Mouse (Mus musculus) embryonic facial prominence, embryonic 13.5 days (tissue): ENCODE measurements around the gene Pard3. TPM values are rescaled to one million over a fixed set of nuclear protein-coding genes. Genes with fewer than 3 reads are reported as not detected.

Experiments
- ATAC-seq: fragments of 200-750 bp; cut with Nextera tagmentation; 2 replicates; pipeline ENCODE4 v1.8.0; 2017; ENCODE audit warnings: low read depth; ENCODE audit not compliant: insufficient number of reproducible peaks, insufficient read depth, low FRiP score, low TSS enrichment
- H3K27ac ChIP-seq: fragments of 300-500 bp; sonication (generic); 2 replicates; pipeline ENCODE4 v1.5.1; 2015; ENCODE audit warnings: moderate library complexity, mild to moderate bottlenecking, inconsistent platforms
- H3K27me3 ChIP-seq: fragments of 300-500 bp; sonication (generic); 2 replicates; pipeline ENCODE4 v1.6.1; 2015; ENCODE audit warnings: mild to moderate bottlenecking, inconsistent platforms
- H3K36me3 ChIP-seq: fragments of 300-500 bp; sonication (generic); 2 replicates; pipeline ENCODE4 v1.6.1; 2015; ENCODE audit warnings: mild to moderate bottlenecking, inconsistent platforms
- H3K4me1 ChIP-seq: fragments of 300-500 bp; sonication (generic); 2 replicates; pipeline ENCODE4 v1.6.1; 2015; ENCODE audit warnings: inconsistent platforms
- H3K4me2 ChIP-seq: fragments of 300-500 bp; sonication (generic); 2 replicates; pipeline ENCODE4 v1.6.1; 2015; ENCODE audit warnings: moderate library complexity, mild to moderate bottlenecking, inconsistent platforms
- H3K4me3 ChIP-seq: fragments of 300-500 bp; sonication (generic); 2 replicates; pipeline ENCODE4 v1.5.1; 2015; ENCODE audit warnings: mild to moderate bottlenecking, inconsistent platforms
- H3K9ac ChIP-seq: fragments of 300-500 bp; sonication (generic); 2 replicates; pipeline ENCODE4 v1.6.1; 2015; ENCODE audit warnings: mild to moderate bottlenecking, inconsistent platforms
- H3K9me3 ChIP-seq: fragments of 300-500 bp; sonication (generic); 2 replicates; pipeline ENCODE4 v1.6.1; 2016; ENCODE audit warnings: inconsistent platforms
- WGBS: fragments of 180-500 bp; shearing (Covaris S2); methylation state at CpG from one replicate; pipeline ENCODE4 v1.1.7; 2015; ENCODE audit warnings: mixed read lengths; 5-methylcytosine and 5-hydroxymethylcytosine counted together
- polyA plus RNA-seq: library from polyadenylated mRNA; unstranded; fragments of >200 nt; fragmentation: Nextera tagmentation; extraction: Ambion mirVana; gene quantifications from 2 replicates; pipeline ENCODE4 v1.2.1, GENCODE M21; 2015

Gene Pard3
- polyA plus RNA-seq, 1 experiment from 2014 or later, result 35.6 TPM

DNA sequence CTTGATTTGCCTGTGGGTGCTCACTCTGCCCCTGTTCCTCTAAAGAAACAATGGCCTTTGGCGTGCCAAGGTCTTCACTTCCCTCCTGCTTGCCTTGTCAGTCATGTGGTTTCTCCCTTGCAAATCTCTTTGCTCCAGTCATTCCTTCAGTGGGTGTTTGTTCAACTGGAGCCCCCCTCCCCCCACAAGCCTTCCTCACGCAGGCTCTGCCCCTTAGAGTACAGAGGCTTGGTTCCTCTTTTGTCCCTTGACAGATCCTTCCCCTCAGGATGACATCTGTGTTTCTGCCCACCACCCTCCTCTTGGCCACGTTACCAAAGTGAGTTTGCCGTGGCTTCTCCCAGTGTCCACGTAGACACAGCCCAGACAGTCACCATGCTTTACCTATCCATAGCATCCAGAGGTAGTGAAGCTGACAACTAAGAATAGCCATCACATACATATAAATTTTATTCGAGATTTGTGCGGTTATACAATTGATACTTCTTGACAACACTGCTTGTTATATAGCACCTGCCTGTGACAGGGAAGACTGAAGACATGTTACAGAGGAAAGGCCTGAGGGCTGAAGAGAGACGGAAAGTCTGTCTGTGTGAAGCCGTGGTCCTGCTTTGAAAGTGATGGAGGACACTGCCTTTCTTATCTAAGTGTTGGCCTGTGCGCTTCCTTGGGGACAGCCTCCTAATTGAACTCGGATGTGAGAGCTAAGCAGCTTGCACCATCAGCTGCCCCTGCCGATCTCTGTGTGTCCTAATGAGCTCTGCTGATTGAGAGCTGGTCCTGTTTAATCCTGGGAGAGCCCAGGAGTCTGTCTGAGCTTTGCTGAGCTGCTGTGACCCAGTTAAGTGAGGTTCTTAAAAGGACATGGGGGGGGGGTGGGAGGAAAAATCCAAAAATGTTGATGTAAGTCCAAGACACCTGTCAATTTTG, 266.8 kb downstream of the Pard3 start:
- 44% methylated on average over 12 of the region's 12 CpGs for WGBS
- Histone ChIP-seq H3K27me3 (no peaks in the 10 kb centered on the region), H3K4me1 (peaks cover 29% of the 10 kb centered on the region), H3K36me3 (no peaks in the 10 kb centered on the region), H3K9ac (no peak overlapping the region), H3K9me3 (no peaks in the 10 kb centered on the region), H3K27ac (no peak overlapping the region), H3K4me3 (no peak overlapping the region), H3K4me2 (no peak overlapping the region)
- ATAC-seq, result no peak

GRCm38 (mm10) chr8:127331751-127332150, 268.1 kb downstream of the Pard3 start:
- ATAC-seq, result no peak
- H3K9me3 ChIP-seq, result no peaks in the 10 kb centered on the region
- no peaks in the 10 kb centered on the region for H3K36me3 ChIP-seq
- peaks cover 34% of the 10 kb centered on the region for H3K4me1 ChIP-seq
- H3K27me3 ChIP-seq, result no peaks in the 10 kb centered on the region
- WGBS, result 96% methylated on average over 1 of the region's 1 CpGs
- H3K9ac ChIP-seq, result no peak overlapping the region
- no peak overlapping the region for H3K4me3 ChIP-seq
- no peak overlapping the region for H3K4me2 ChIP-seq
- H3K27ac ChIP-seq, result no peak overlapping the region

- no peak overlapping the region for H3K4me3 ChIP-seq
- H3K27ac ChIP-seq, result no peak overlapping the region
- H3K9me3 ChIP-seq, result no peaks in the 10 kb centered on the region
- H3K27me3 ChIP-seq, result no peaks in the 10 kb centered on the region
- no peak overlapping the region for H3K9ac ChIP-seq
- no peaks in the 10 kb centered on the region for H3K36me3 ChIP-seq
- 61% methylated on average over 1 of the region's 1 CpGs for WGBS
- no peak overlapping the region for H3K4me2 ChIP-seq
- peaks cover 33% of the 10 kb centered on the region for H3K4me1 ChIP-seq
- ATAC-seq, result no peak
Observed at GRCm38 (mm10) chr8:127335216-127335615, 271.5 kb downstream of the Pard3 start.

DNA sequence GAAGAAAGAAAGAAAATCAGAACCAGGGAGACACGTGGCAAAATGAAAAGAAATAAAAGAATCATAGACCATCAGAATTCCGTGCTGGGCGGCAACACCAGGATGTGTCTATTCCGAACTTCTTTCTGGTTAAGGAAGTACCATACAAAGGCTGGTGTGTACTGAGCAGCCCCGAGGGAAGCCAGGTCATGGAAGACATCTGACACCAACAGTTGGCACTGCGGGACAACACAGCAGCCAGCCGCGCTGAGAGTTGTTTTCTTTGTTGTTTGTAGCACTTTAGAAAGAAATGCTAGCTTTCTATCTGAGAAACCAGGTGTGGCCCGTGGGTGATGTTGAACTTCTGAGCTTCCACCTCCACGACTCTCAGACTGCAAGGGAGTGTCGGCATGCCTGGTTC, 274.5 kb downstream of the Pard3 start:
- Histone ChIP-seq H3K4me2 (no peak overlapping the region), H3K27me3 (no peaks in the 10 kb centered on the region), H3K4me3 (no peak overlapping the region), H3K36me3 (no peaks in the 10 kb centered on the region), H3K9ac (no peak overlapping the region), H3K9me3 (no peaks in the 10 kb centered on the region), H3K4me1 (peaks cover 27% of the 10 kb centered on the region), H3K27ac (no peak overlapping the region)
- 49% methylated on average over 11 of the region's 11 CpGs for WGBS
- no peak for ATAC-seq

DNA sequence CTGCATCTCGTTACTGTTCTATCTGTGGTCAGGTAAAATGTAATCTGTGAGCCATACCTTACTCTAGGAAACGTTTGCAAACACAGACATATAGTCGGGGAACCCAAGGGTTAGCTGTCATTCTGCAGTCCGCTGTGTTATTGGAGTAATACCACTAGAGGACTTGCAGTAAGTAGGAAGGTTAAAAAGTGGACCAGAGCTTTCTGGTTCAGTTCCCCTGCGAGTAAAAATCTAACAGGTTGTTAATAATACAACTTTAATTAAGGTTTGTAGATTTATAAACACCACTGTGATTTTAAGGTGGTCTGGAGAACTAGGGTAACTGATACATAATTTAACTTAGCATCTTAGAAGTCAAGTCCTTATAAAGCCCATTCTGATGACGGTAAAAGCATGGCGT, 277.4 kb downstream of the Pard3 start:
- H3K27ac ChIP-seq, result no peak overlapping the region
- WGBS, result 74% methylated on average over 7 of the region's 7 CpGs
- no peak overlapping the region for H3K9ac ChIP-seq
- peaks cover 15% of the 10 kb centered on the region; the same call in 1 of the 2 replicates for H3K4me1 ChIP-seq
- H3K4me2 ChIP-seq, result no peak overlapping the region
- no peaks in the 10 kb centered on the region for H3K27me3 ChIP-seq
- no peak for ATAC-seq
- no peaks in the 10 kb centered on the region for H3K9me3 ChIP-seq
- no peak overlapping the region for H3K4me3 ChIP-seq
- no peaks in the 10 kb centered on the region for H3K36me3 ChIP-seq

GRCm38 (mm10) chr8:127343115-127343514, 279.4 kb downstream of the Pard3 start:
- Histone ChIP-seq H3K9me3 (no peaks in the 10 kb centered on the region), H3K4me3 (no peak overlapping the region), H3K27ac (no peak overlapping the region), H3K9ac (no peak overlapping the region), H3K27me3 (no peaks in the 10 kb centered on the region), H3K4me2 (no peak overlapping the region), H3K36me3 (no peaks in the 10 kb centered on the region), H3K4me1 (0 out of 2 replicates have a peak, but pooled peaks cover 3% of the 10 kb centered on the region)
- ATAC-seq, result no peak
- 52% methylated on average over 2 of the region's 2 CpGs for WGBS

- 83% methylated on average over 3 of the region's 3 CpGs for WGBS
- Histone ChIP-seq H3K9ac (no peak overlapping the region), H3K36me3 (no peaks in the 10 kb centered on the region), H3K27ac (no peak overlapping the region), H3K4me1 (no peaks in the 10 kb centered on the region), H3K27me3 (no peaks in the 10 kb centered on the region), H3K9me3 (no peaks in the 10 kb centered on the region), H3K4me3 (no peak overlapping the region), H3K4me2 (no peak overlapping the region)
- no peak for ATAC-seq
Observed at GRCm38 (mm10) chr8:127344421-127344820, 280.7 kb downstream of the Pard3 start.

DNA sequence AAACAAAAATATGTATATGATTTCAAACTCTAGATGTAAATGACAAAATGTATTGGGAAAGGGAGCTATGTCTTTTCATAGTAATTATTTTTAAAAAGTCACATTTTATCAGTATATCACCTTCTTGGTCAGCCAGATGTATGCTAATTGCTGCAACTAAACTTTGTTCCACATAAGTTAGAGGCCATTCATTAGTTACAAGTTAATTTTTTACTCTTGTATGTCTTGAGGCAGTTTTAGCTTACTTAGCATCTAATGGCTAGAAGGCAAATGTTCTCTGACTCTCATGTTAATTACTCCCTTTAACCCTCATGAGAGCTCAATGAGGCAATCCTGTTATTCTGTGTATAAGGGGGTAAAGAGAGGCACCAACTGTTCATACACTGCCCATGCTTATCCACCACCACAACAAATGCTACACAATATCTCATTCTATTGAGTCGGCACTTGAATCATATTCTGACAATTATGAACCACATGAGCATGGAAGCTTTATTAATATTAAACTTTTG, 282.3 kb downstream of the Pard3 start:
- Histone ChIP-seq H3K4me2 (no peak overlapping the region), H3K27me3 (no peaks in the 10 kb centered on the region), H3K4me3 (no peak overlapping the region), H3K4me1 (no peaks in the 10 kb centered on the region), H3K9me3 (no peaks in the 10 kb centered on the region), H3K36me3 (no peaks in the 10 kb centered on the region), H3K27ac (no peak overlapping the region), H3K9ac (no peak overlapping the region)
- no peak for ATAC-seq
- WGBS, result 95% methylated on average over 1 of the region's 1 CpGs

DNA sequence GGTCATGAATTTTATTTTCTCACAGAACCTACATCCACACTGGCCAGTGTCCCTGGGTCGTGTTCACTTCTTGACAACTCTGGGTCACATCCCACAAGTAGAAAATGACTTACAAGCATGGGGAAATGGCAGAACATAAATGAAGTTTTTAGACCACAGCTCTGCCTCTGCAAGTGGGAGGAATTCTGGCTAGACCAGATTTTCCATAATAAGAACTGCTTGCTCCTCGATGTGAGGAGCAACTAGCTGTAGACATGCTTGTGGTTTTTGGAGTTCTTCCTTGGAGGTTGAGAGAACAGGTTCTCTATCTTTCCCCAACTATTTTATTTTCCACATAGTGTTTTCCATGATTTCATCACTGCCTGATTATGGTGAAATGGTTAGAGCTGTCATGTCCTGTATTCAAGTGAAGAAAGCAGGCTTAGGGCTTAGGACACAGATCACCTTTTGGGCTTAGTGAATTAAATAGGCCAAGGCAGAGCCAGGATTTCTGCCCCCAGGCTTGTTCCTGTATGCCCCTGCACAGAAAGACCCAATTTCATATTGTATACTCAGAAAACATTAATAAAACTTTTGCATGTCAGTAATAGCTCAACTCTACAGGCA, 284.3 kb downstream of the Pard3 start:
- Histone ChIP-seq H3K27ac (no peak overlapping the region), H3K27me3 (no peaks in the 10 kb centered on the region), H3K36me3 (no peaks in the 10 kb centered on the region), H3K4me3 (no peak overlapping the region), H3K4me2 (no peak overlapping the region), H3K9ac (no peak overlapping the region), H3K4me1 (no peaks in the 10 kb centered on the region), H3K9me3 (no peaks in the 10 kb centered on the region)
- WGBS, result 79% methylated on average over 2 of the region's 2 CpGs
- ATAC-seq, result no peak

GRCm38 (mm10) chr8:127361796-127362195, 298.1 kb downstream of the Pard3 start:
- H3K27me3 ChIP-seq, result no peaks in the 10 kb centered on the region
- H3K4me2 ChIP-seq, result no peak overlapping the region
- H3K9ac ChIP-seq, result no peak overlapping the region
- no peak overlapping the region for H3K4me3 ChIP-seq
- H3K36me3 ChIP-seq, result peaks cover 9% of the 10 kb centered on the region; the same call in 1 of the 2 replicates
- no peak for ATAC-seq
- 0 out of 2 replicates have a peak, but pooled peaks cover 10% of the 10 kb centered on the region for H3K4me1 ChIP-seq
- no peaks in the 10 kb centered on the region for H3K9me3 ChIP-seq
- no peak overlapping the region for H3K27ac ChIP-seq

DNA sequence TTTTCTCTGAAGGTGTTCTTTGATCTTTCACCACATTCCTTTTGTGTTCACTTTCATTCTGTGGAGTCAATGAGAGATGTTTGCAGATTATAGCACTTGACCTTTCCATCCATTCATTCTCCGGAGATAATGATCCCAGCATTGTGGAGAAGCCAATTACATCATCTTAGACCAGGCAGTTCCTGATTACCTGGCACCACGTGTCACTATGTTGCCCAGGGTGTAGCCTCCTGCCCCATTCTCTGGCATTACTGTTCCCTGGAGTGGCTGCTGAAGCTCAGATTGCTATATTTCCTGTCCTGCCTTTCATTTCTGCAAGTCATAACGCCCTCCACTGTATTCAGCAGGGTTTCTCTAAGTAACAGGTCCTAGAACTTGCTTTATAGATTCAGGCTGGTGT, 304.7 kb downstream of the Pard3 start:
- no peak overlapping the region for H3K27ac ChIP-seq
- 73% methylated on average over 3 of the region's 3 CpGs for whole genome bisulfite sequencing
- H3K9me3 ChIP-seq, result no peaks in the 10 kb centered on the region
- no peak overlapping the region for H3K4me3 ChIP-seq
- H3K27me3 ChIP-seq, result no peaks in the 10 kb centered on the region
- 0 out of 2 replicates have a peak, but pooled peaks cover 6% of the 10 kb centered on the region for H3K4me1 ChIP-seq
- ATAC-seq, result no peak
- H3K9ac ChIP-seq, result no peak overlapping the region
- H3K4me2 ChIP-seq, result no peak overlapping the region
- H3K36me3 ChIP-seq, result peaks cover 27% of the 10 kb centered on the region
